Mouse (Mus musculus) bone marrow, adult 2 months (tissue): ENCODE data around the gene Enah. TPM values are rescaled to one million over a fixed set of nuclear protein-coding genes. Genes with fewer than 3 reads are reported as not detected.

ENCODE experiments used
- H3K27ac ChIP-seq: fragments of 200-500 bp; 2 replicates; pipeline ENCODE4 v1.5.1; 2012; ENCODE audit warnings: low read depth, mild to moderate bottlenecking, control low read depth, inconsistent platforms, low read length; ENCODE audit not compliant: control insufficient read depth, poor library complexity, insufficient read depth
- H3K4me1 ChIP-seq: fragments of 200-500 bp; 2 replicates; pipeline ENCODE4 v1.6.1; 2011; ENCODE audit warnings: low read length; ENCODE audit not compliant: control insufficient read depth, insufficient read depth
- H3K4me3 ChIP-seq: fragments of 200-500 bp; replicated peaks from 2 replicates; pipeline ENCODE3; 2011; ENCODE audit warnings: mild to moderate bottlenecking, low read depth, low read length, control low read depth; ENCODE audit not compliant: control insufficient read depth
- CTCF ChIP-seq: fragments of 200-500 bp; IDR thresholded peaks from 2 replicates; pipeline ENCODE4 v1.5.1; 2011; ENCODE audit warnings: low read length, control low read depth; ENCODE audit not compliant: control insufficient read depth, insufficient read depth
- POLR2A ChIP-seq: fragments of 200-500 bp; IDR thresholded peaks from 2 replicates; pipeline ENCODE4 v1.6.1; 2011; ENCODE audit warnings: low read depth, mild to moderate bottlenecking, control low read depth, low read length, borderline replicate concordance; ENCODE audit not compliant: control insufficient read depth
- WGBS: fragments of 180-500 bp; shearing (Covaris S2); methylation state at CpG from one replicate; pipeline ENCODE4 v1.1.7; 2018; 5-methylcytosine and 5-hydroxymethylcytosine counted together
- polyA plus RNA-seq: library from polyadenylated mRNA; stranded (reverse); fragments of >200 nt; gene quantifications from 2 replicates; pipeline ENCODE4 v1.2.4, GENCODE M21; 2011; ENCODE audit warnings: low replicate concordance; ENCODE audit not compliant: missing spikeins, insufficient read depth, insufficient read length

The Enah gene
- polyA plus RNA-seq, 1 experiment = 20.3 TPM

GRCm38 (mm10) chr1:181865863-181866216 is 153.9 kb downstream of the Enah start:
- Histone ChIP-seq H3K4me1 (peaks cover 13% of the 10 kb centered on the region), H3K4me3 (no peak overlapping the region), H3K27ac (peak overlapping the region; percentile 94)
- WGBS = 15% methylated on average over 5 of the region's 5 CpGs
- TF ChIP-seq POLR2A (no peak), CTCF (no peak)

- Histone ChIP-seq H3K4me3 (no peak overlapping the region), H3K27ac (peak overlapping the region; percentile 94), H3K4me1 (peaks cover 13% of the 10 kb centered on the region)
- 53% methylated on average over 11 of the region's 11 CpGs for WGBS
- TF ChIP-seq CTCF (no peak), POLR2A (no peak)
These were observed 154.6 kb downstream of the Enah start for GRCm38 (mm10) chr1:181864971-181865862.

- no peak overlapping the region for H3K27ac ChIP-seq
- H3K4me1 ChIP-seq = peaks cover 15% of the 10 kb centered on the region
- 56% methylated on average over 8 of the region's 8 CpGs for WGBS
- no peak for TF ChIP-seq CTCF
- TF ChIP-seq POLR2A = no peak
- no peak overlapping the region for H3K4me3 ChIP-seq
These were observed 156.4 kb downstream of the Enah start for GRCm38 (mm10) chr1:181863431-181863830.

GRCm38 (mm10) chr1:181862676-181863374 is 157.0 kb downstream of the Enah start:
- 74% methylated on average over 16 of the region's 16 CpGs for WGBS
- Histone ChIP-seq H3K4me1 (peaks cover 15% of the 10 kb centered on the region), H3K27ac (no peak overlapping the region), H3K4me3 (no peak overlapping the region)
- no peak for TF ChIP-seq POLR2A
- TF ChIP-seq CTCF = no peak

- Histone ChIP-seq H3K4me1 (peaks cover 14% of the 10 kb centered on the region), H3K4me3 (no peak overlapping the region), H3K27ac (peak overlapping the region; percentile 87)
- WGBS = 35% methylated on average over 2 of the region's 2 CpGs
- TF ChIP-seq CTCF (no peak), POLR2A (no peak)
These were observed 158.4 kb downstream of the Enah start for GRCm38 (mm10) chr1:181861181-181861902.

- WGBS = 0% methylated on average over 5 of the region's 5 CpGs
- TF ChIP-seq POLR2A (peak; percentile 24; the same call in 1 of the 2 replicates), CTCF (no peak)
These were observed 159.1 kb downstream of the Enah start for GRCm38 (mm10) chr1:181860659-181861058.

GRCm38 (mm10) chr1:181856329-181856728 is 163.5 kb downstream of the Enah start:
- 55% methylated on average over 2 of the region's 2 CpGs for WGBS
- TF ChIP-seq POLR2A (no peak), CTCF (no peak)
- H3K27ac ChIP-seq = no peak overlapping the region
- no peak overlapping the region for H3K4me3 ChIP-seq
- peaks cover 7% of the 10 kb centered on the region; the same call in 1 of the 2 replicates for H3K4me1 ChIP-seq

More at GRCm38 (mm10) chr1:181860659-181861058, 159.1 kb downstream of the Enah start:
- H3K27ac ChIP-seq = peak overlapping the region; percentile 90
- H3K4me3 ChIP-seq = no peak overlapping the region
- peaks cover 13% of the 10 kb centered on the region for H3K4me1 ChIP-seq
